Mouse (Mus musculus) forebrain, embryonic 14.5 days (tissue): Measurements from ENCODE around the gene Slc20a1. TPM values are rescaled to one million over a fixed set of nuclear protein-coding genes. Genes with fewer than 3 reads are reported as not detected.

Experiments used
- ATAC-seq: fragments of 200-750 bp; cut with Nextera tagmentation; 2 replicates; pipeline ENCODE4 v1.8.0; 2017; ENCODE audit warnings: mild to moderate bottlenecking, moderate library complexity
- DNase-seq: peaks from one replicate; pipeline ENCODE4 v3.0.0-alpha.2; 2015; ENCODE audit warnings: low spot score
- H3K27ac ChIP-seq: fragments of 300-500 bp; sonication (generic); 2 replicates; pipeline ENCODE4 v1.5.1; 2014; ENCODE audit warnings: low read depth, mild to moderate bottlenecking, control low read depth, low read length, moderate library complexity
- H3K27me3 ChIP-seq: fragments of 300-500 bp; sonication (generic); replicated peaks from 2 replicates; pipeline ENCODE4 v1.6.1; 2014; ENCODE audit warnings: low read length, control low read depth, mixed read lengths; ENCODE audit not compliant: control insufficient read depth, insufficient read depth
- H3K36me3 ChIP-seq: fragments of 300-500 bp; sonication (generic); 2 replicates; pipeline ENCODE4 v1.6.1; 2014; ENCODE audit warnings: low read length, control low read depth; ENCODE audit not compliant: control insufficient read depth, insufficient read depth
- H3K4me1 ChIP-seq: fragments of 300-500 bp; sonication (generic); 2 replicates; pipeline ENCODE4 v1.6.1; 2014; ENCODE audit warnings: antibody characterized with exemption, low read length, control low read depth; ENCODE audit not compliant: control insufficient read depth, insufficient read depth
- H3K4me2 ChIP-seq: fragments of 300-500 bp; sonication (generic); 2 replicates; pipeline ENCODE4 v1.6.1; 2014; ENCODE audit warnings: mild to moderate bottlenecking, control low read depth, low read length
- H3K4me3 ChIP-seq: fragments of 300-500 bp; sonication (generic); 2 replicates; pipeline ENCODE4 v1.5.1; 2014; ENCODE audit warnings: low read depth, low read length, control low read depth
- H3K9ac ChIP-seq: fragments of 300-500 bp; sonication (generic); 2 replicates; pipeline ENCODE4 v1.6.1; 2014; ENCODE audit warnings: mild to moderate bottlenecking, low read length, control low read depth, moderate library complexity
- H3K9me3 ChIP-seq: fragments of 300-500 bp; sonication (generic); replicated peaks from 2 replicates; pipeline ENCODE4 v1.6.1; 2016; ENCODE audit warnings: low read length, control low read depth, mixed read lengths; ENCODE audit not compliant: control insufficient read depth
- WGBS: fragments of 180-500 bp; shearing (Covaris S2); extraction: QIAGEN DNeasy Blood & Tissue Kit; methylation state at CpG from one replicate; pipeline ENCODE4 v1.1.7; 2014; 5-methylcytosine and 5-hydroxymethylcytosine counted together
- polyA plus RNA-seq: library from polyadenylated mRNA; unstranded; fragments of >200 nt; fragmentation: Nextera tagmentation; extraction: Ambion mirVana; gene quantifications from 2 replicates; pipeline ENCODE4 v1.2.1, GENCODE M21; 2014

Slc20a1 gene
- polyA plus RNA-seq, 1 experiment from 2014 or later, result 46.8 TPM

DNA sequence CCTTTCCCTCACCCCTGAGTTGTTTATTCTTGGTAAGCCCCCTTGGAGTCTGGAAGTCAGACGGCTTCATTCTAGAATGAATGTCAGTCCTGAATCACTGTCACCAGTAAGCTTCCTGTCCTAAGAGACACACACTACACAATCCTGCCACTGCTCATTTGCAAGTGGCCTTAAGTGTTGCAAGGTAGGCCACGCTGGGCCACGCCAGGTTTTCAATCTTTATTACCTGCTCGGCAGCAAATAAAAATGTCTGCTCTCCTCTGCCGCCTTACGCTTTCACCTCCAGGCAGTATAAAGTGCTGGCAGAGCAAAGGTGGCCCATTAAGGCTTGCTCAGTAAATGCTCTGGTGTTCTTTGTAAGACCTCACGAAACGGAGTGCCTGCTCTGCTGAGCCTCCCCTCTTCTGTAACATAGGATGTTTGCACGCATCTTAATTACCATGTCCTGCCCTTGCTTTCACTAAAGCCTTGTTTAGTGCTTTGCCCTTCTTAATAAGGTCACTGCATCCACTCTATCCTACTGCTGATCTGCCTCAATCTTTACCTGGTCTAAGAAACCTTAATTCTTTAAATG, 19.1 kb downstream of the Slc20a1 start:
- no peak overlapping the region for H3K9ac ChIP-seq
- 68% methylated on average over 9 of the region's 9 CpGs for WGBS
- H3K4me3 ChIP-seq, result no peak overlapping the region
- no peaks in the 10 kb centered on the region for H3K27me3 ChIP-seq
- H3K4me2 ChIP-seq, result no peak overlapping the region
- DNase-seq, result no peak
- no peaks in the 10 kb centered on the region for H3K9me3 ChIP-seq
- no peak for ATAC-seq
- H3K27ac ChIP-seq, result no peak overlapping the region
- H3K36me3 ChIP-seq, result peaks cover under 1% of the 10 kb centered on the region; the same call in 1 of the 2 replicates
- no peaks in the 10 kb centered on the region for H3K4me1 ChIP-seq

DNA sequence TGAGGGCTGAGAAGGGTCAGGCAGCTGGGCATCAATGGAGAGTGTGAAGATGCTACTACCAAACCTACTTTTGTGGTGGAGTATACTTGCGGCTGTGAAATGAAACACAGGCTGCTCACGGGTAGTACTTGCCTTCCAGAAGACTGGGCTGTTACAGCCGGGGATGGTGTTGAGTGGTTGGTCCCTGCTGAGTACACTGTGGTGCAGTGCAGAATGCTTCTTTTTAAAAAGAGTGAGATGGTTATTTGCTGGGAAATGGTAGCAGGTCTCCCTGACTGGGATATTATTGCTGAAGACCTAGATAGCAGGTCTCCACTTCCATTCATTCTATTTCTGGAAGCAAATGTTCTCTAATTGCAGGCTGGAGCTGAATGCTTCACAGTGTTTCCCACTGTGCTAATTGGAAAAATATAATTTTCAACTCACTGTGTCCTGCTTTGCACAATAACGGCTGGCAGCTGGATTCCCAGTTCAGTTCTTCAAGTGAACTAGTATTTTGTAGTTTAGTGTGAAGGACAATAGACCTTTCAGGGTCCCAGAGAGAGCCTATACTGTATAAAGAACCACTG, 20.1 kb downstream of the Slc20a1 start:
- ATAC-seq (no peak), DNase-seq (peak; percentile 48)
- H3K4me1 ChIP-seq, result no peaks in the 10 kb centered on the region
- H3K9ac ChIP-seq, result no peak overlapping the region
- no peaks in the 10 kb centered on the region; the same call in 1 of the 2 replicates for H3K36me3 ChIP-seq
- WGBS, result 62% methylated on average over 4 of the region's 4 CpGs
- H3K4me3 ChIP-seq, result no peak overlapping the region
- no peaks in the 10 kb centered on the region for H3K9me3 ChIP-seq
- H3K27me3 ChIP-seq, result no peaks in the 10 kb centered on the region
- H3K4me2 ChIP-seq, result no peak overlapping the region
- no peak overlapping the region for H3K27ac ChIP-seq

DNA sequence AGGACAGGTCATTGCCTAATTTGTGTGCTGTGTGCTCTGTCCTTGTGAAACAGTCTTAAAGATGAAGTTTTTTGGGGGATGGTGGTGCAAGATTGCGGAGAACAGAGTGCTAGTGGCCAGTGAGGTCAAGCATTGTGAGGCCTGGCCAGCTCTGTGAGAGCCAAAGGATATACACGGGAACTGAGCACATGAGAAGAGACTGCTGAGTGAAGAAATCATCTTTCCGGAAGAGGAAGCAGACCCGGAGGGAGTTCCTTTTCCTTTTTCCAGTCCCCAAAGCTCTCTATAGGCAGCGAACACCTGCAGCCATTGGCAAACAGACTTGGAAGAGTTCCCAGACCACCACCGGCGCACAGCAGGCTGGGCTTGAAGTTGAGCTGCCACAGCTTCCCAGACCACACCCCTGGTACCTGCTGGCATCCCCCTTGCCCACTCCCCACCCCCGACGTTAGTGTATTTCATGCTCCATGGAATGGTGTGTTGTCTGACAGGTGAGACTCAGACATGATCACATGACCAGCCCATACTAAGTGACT, 22.6 kb downstream of the Slc20a1 start:
- Histone ChIP-seq H3K4me2 (no peak overlapping the region), H3K4me3 (no peak overlapping the region), H3K9ac (no peak overlapping the region), H3K4me1 (no peaks in the 10 kb centered on the region), H3K36me3 (no peaks in the 10 kb centered on the region), H3K9me3 (no peaks in the 10 kb centered on the region), H3K27me3 (no peaks in the 10 kb centered on the region), H3K27ac (no peak overlapping the region)
- ATAC-seq, result no peak
- DNase-seq, result no peak
- WGBS, result 68% methylated on average over 9 of the region's 9 CpGs

DNA sequence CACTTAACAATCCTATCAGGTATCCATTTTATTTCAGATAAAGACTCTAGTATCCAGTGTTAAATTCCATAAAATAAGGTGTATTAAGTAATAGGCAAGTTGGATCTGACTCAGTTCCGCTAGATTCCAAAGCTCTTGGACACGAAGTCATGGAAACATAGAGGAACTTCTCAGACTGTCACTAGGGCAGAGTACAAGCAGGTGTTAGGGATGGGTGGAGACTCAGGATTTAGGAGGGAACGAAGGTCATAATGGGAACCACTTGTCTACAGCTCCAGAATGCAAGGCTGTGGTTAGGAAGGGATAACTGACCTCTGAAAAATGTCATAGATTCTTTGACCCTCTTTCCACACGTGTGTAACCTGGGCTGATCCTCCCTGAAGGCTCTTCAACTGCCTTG, 25.6 kb downstream of the Slc20a1 start:
- no peak for DNase-seq
- Histone ChIP-seq H3K27ac (no peak overlapping the region), H3K4me1 (no peaks in the 10 kb centered on the region), H3K36me3 (no peaks in the 10 kb centered on the region), H3K27me3 (no peaks in the 10 kb centered on the region), H3K4me3 (no peak overlapping the region), H3K4me2 (no peak overlapping the region), H3K9ac (no peak overlapping the region), H3K9me3 (no peaks in the 10 kb centered on the region)
- WGBS, result 79% methylated on average over 4 of the region's 4 CpGs
- ATAC-seq, result no peak

DNA sequence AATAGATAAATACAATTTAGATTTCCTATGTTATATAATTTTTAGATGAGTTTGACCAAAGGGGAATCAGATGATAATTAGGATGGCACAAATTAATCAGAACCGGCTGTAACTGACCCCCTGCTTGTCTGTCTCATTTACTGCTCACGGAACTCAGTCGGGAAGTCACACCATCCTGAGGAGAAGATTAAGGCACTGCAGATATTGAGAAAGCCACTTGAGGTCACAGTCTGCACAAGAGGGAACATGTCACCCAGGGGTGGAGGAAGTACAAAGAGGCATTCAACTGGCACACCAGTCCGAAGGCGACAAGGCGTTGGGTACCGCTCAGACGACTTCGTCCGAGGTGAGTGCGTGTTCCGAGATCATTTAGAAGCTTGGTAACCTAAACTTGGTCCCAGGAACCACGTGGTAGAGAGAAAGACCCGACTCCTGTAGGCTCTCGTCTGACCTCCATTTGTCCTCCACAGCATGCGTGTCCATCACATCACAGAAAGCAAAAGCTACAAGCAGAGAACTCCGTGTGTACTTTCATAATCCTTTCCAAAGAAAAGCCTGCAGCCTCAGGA, 26.8 kb downstream of the Slc20a1 start:
- DNase-seq (no peak), ATAC-seq (no peak)
- no peak overlapping the region for H3K9ac ChIP-seq
- no peak overlapping the region for H3K27ac ChIP-seq
- no peaks in the 10 kb centered on the region for H3K36me3 ChIP-seq
- 85% methylated on average over 17 of the region's 17 CpGs for WGBS
- no peaks in the 10 kb centered on the region for H3K9me3 ChIP-seq
- no peaks in the 10 kb centered on the region for H3K27me3 ChIP-seq
- H3K4me1 ChIP-seq, result no peaks in the 10 kb centered on the region
- no peak overlapping the region for H3K4me2 ChIP-seq
- H3K4me3 ChIP-seq, result no peak overlapping the region

DNA sequence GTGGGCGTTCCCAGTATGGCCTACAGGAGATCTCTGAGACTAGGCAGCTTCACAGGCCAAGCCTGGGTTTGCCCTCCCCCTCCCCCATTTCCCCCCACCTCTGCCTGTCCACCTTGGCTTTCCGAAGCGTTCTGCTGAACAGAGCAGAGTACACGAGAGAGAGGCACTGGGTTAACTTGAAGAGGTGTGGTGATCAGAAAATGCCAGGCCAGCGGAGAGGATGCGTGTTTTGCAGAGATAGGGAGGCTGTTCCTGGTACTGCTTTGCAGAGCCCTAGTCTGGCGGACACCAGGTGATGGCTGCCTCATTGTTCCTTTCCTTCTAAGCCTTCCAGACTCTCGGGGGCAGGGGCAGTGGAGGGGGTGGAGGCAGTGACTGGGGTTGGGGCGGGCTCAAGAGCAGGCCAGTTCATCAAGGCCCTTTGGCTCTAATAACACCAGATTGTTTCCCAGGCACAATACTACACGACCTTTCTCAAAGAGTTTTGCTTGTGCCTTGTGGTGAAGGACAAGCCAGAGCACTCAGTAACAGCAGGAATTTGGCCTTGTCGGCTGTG, 27.8 kb downstream of the Slc20a1 start:
- Histone ChIP-seq H3K4me2 (no peak overlapping the region), H3K9ac (no peak overlapping the region), H3K9me3 (no peaks in the 10 kb centered on the region), H3K36me3 (no peaks in the 10 kb centered on the region), H3K4me3 (no peak overlapping the region), H3K27me3 (no peaks in the 10 kb centered on the region), H3K27ac (no peak overlapping the region), H3K4me1 (no peaks in the 10 kb centered on the region)
- DNase-seq (no peak), ATAC-seq (no peak)
- WGBS, result 57% methylated on average over 11 of the region's 11 CpGs

DNA sequence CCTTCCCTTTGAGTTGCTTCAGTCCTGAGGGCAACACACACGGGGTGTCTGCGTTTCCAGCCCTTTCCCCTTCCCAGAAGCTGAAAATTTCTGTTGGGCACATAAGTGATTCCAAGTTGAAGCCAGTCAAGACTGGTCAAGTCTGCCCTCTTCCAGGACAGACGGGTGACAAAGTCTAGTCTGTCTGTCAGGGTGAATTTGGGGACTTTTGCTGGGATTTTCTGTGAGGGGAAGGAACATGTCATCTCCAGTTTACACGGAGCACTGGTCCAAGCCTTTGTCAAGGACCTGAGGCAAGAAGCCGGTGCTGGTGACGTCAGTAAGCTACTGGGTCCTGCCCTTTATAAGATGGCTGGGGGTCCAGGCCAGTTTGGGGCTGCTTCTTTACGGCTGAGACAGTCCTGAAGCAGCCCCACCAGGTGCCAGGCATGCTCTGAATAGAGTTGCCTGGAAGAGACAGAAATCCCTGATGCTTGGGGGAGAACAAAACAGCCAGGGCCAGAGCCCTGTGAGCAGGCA, 28.5 kb downstream of the Slc20a1 start:
- Histone ChIP-seq H3K27me3 (no peaks in the 10 kb centered on the region), H3K27ac (no peak overlapping the region), H3K9me3 (no peaks in the 10 kb centered on the region), H3K4me3 (no peak overlapping the region), H3K9ac (no peak overlapping the region), H3K36me3 (no peaks in the 10 kb centered on the region), H3K4me2 (no peak overlapping the region), H3K4me1 (no peaks in the 10 kb centered on the region)
- DNase-seq, result no peak
- no peak for ATAC-seq
- WGBS, result 72% methylated on average over 7 of the region's 7 CpGs

DNA sequence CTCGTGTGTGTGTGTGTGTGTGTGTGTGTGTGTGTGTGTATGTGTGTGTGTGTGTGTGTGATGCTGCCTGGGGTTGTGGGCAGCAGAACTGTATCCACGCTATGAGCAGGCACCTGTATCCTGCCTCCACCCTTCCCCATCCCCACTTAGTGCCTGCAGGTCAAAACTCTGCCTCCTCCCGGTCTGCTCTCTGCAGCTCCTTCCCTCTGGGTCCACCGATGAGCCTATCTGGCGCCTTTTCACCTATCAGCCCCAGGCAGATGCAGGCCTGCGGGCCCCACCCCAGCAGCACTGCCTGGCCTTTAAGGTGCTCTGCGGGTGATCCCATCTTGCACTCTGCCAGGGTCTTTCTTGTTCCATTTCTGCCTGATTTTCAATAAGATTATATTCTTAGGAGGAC, 29.1 kb downstream of the Slc20a1 start:
- Histone ChIP-seq H3K9me3 (no peaks in the 10 kb centered on the region), H3K4me3 (no peak overlapping the region), H3K9ac (no peak overlapping the region), H3K4me2 (no peak overlapping the region), H3K27ac (no peak overlapping the region), H3K4me1 (no peaks in the 10 kb centered on the region), H3K27me3 (no peaks in the 10 kb centered on the region), H3K36me3 (no peaks in the 10 kb centered on the region)
- DNase-seq (no peak), ATAC-seq (no peak)
- WGBS, result 86% methylated on average over 6 of the region's 7 CpGs

DNA sequence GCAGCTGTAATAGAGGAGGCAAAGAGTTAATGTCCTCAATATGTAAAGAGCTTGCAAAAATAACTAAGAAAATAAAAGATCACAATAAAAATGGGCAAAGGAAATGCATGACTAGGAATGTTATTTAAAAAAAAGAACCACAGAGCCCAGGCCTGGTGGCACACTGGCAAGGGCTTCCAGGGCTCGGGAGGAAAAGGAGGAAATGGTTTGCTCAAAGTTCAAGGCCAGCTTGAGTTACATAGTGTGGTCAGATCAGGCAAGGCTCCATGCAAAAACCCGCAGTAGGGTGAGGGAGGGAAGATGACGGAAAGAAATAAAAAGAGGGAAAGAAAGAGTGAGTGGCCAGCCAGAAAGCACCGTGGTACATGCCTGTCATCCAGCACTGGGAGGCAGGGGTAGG, 30.0 kb downstream of the Slc20a1 start:
- Histone ChIP-seq H3K27me3 (no peaks in the 10 kb centered on the region), H3K27ac (no peak overlapping the region), H3K36me3 (no peaks in the 10 kb centered on the region), H3K4me1 (no peaks in the 10 kb centered on the region), H3K9me3 (no peaks in the 10 kb centered on the region), H3K9ac (no peak overlapping the region), H3K4me3 (no peak overlapping the region), H3K4me2 (no peak overlapping the region)
- no peak for DNase-seq
- 89% methylated on average over 4 of the region's 4 CpGs for WGBS
- ATAC-seq, result no peak
